Mouse (Mus musculus): ENCODE data around the gene Plscr2. TPM values are rescaled to one million over a fixed set of nuclear protein-coding genes. Genes with fewer than 3 reads are reported as not detected.

The Plscr2 gene
- polyA plus RNA-seq, 1 experiment from 2014 or later = 0.55 TPM

GRCm38 (mm10) chr9:92270927-92271326 is 4.5 kb upstream of the Plscr2 start:
- Histone ChIP-seq H3K27me3 (replicated peaks; ENCODE audit: control insufficient read depth, insufficient read depth, low read length) (no peaks in the 10 kb centered on the region), H3K9me3 (ENCODE audit: control insufficient read depth, low read length) (no peaks in the 10 kb centered on the region), H3K4me2 (no peak overlapping the region), H3K4me1 (replicated peaks; ENCODE audit: control insufficient read depth, insufficient read depth, low read length) (peaks cover 11% of the 10 kb centered on the region), H3K9ac (ENCODE audit: low read depth, low read length) (no peak overlapping the region), H3K36me3 (ENCODE audit: control insufficient read depth, insufficient read depth, low read length) (peaks cover 7% of the 10 kb centered on the region; the same call in 1 of the 2 replicates), H3K27ac (ENCODE audit: low read depth, low read length) (no peak overlapping the region), H3K4me3 (ENCODE audit: low read depth, low read length) (no peak overlapping the region)
- WGBS = 81% methylated on average over 4 of the region's 4 CpGs
- no peak for DNase-seq (ENCODE audit: low spot score)
- no peak for ATAC-seq (replicated peaks; ENCODE audit: low FRiP score)

GRCm38 (mm10) chr9:92272650-92273049 is 2.8 kb upstream of the Plscr2 start:
- WGBS = 86% methylated on average over 4 of the region's 4 CpGs
- DNase-seq (ENCODE audit: low spot score) = no peak
- Histone ChIP-seq H3K4me3 (ENCODE audit: low read depth, low read length) (no peak overlapping the region), H3K4me1 (replicated peaks; ENCODE audit: control insufficient read depth, insufficient read depth, low read length) (peaks cover 14% of the 10 kb centered on the region), H3K4me2 (no peak overlapping the region), H3K27ac (ENCODE audit: low read depth, low read length) (no peak overlapping the region), H3K36me3 (ENCODE audit: control insufficient read depth, insufficient read depth, low read length) (peaks cover 7% of the 10 kb centered on the region; the same call in 1 of the 2 replicates), H3K9me3 (ENCODE audit: control insufficient read depth, low read length) (no peaks in the 10 kb centered on the region), H3K9ac (ENCODE audit: low read depth, low read length) (no peak overlapping the region), H3K27me3 (replicated peaks; ENCODE audit: control insufficient read depth, insufficient read depth, low read length) (no peaks in the 10 kb centered on the region)
- no peak for ATAC-seq (replicated peaks; ENCODE audit: low FRiP score)

GRCm38 (mm10) chr9:92273271-92273670 is 2.1 kb upstream of the Plscr2 start:
- H3K27me3 ChIP-seq (replicated peaks; ENCODE audit: control insufficient read depth, insufficient read depth, low read length) = no peaks in the 10 kb centered on the region
- DNase-seq (ENCODE audit: low spot score) = no peak
- H3K27ac ChIP-seq (ENCODE audit: low read depth, low read length) = no peak overlapping the region
- no peak overlapping the region for H3K4me3 ChIP-seq (ENCODE audit: low read depth, low read length)
- H3K4me1 ChIP-seq (replicated peaks; ENCODE audit: control insufficient read depth, insufficient read depth, low read length) = peaks cover 14% of the 10 kb centered on the region
- no peaks in the 10 kb centered on the region for H3K9me3 ChIP-seq (ENCODE audit: control insufficient read depth, low read length)
- H3K9ac ChIP-seq (ENCODE audit: low read depth, low read length) = no peak overlapping the region
- H3K36me3 ChIP-seq (ENCODE audit: control insufficient read depth, insufficient read depth, low read length) = peaks cover 7% of the 10 kb centered on the region; the same call in 1 of the 2 replicates
- WGBS = 84% methylated on average over 2 of the region's 2 CpGs
- H3K4me2 ChIP-seq = no peak overlapping the region
- no peak for ATAC-seq (replicated peaks; ENCODE audit: low FRiP score)

DNA sequence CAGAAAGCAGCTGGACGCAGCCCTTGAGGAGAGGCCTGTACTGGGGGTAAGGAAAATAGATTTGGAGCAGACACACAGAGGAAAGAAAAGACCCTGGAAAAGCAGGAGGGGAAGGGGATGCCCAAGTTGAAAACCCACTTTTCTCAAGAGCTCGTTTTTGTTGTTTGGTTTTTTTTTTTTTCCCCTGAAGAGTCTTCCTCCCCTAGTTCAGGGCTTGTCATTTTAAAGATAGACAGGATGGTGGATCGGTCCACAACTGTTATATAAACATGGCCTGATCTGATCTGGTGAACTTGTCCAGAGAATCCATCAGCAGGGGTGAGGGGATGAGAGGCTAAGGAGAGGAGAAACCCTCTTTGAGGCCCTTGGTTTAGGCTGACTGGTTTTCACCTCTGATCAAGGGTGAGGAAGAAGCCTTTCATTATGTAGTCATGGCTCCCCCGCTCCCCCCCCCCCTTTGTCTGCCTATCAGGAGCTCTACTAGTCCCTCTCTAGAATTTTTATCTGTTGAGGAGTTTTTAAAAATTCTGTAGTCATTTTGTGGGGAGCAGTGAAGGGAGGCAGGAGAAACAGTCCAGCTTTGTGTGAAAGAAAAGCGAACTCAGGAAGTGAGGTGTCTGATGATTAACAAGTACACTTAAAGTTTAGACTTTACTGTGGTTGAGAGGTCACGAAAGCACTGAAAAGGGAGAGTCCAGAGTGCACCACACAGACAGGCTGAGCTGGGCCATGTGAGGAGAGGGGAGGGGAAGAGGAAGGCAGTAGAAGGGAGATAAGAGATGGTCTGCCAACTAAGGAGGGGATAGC is 1.2 kb upstream of the Plscr2 start:
- no peak for DNase-seq (ENCODE audit: low spot score)
- peaks cover 14% of the 10 kb centered on the region for H3K4me1 ChIP-seq (replicated peaks; ENCODE audit: control insufficient read depth, insufficient read depth, low read length)
- peak; percentile 85 for ATAC-seq (replicated peaks; ENCODE audit: low FRiP score)
- H3K27me3 ChIP-seq (replicated peaks; ENCODE audit: control insufficient read depth, insufficient read depth, low read length) = no peaks in the 10 kb centered on the region
- H3K27ac ChIP-seq (ENCODE audit: low read depth, low read length) = peak overlapping the region; percentile 58; the same call in 1 of the 2 replicates
- H3K4me2 ChIP-seq = peak overlapping the region; percentile 29
- H3K9me3 ChIP-seq (ENCODE audit: control insufficient read depth, low read length) = no peaks in the 10 kb centered on the region
- H3K36me3 ChIP-seq (ENCODE audit: control insufficient read depth, insufficient read depth, low read length) = peaks cover 3% of the 10 kb centered on the region; the same call in 1 of the 2 replicates
- no peak overlapping the region for H3K9ac ChIP-seq (ENCODE audit: low read depth, low read length)
- H3K4me3 ChIP-seq (ENCODE audit: low read depth, low read length) = no peak overlapping the region
- WGBS = 38% methylated on average over 6 of the region's 6 CpGs

- Histone ChIP-seq H3K4me2 (no peak overlapping the region), H3K9ac (ENCODE audit: low read depth, low read length) (no peak overlapping the region), H3K27me3 (replicated peaks; ENCODE audit: control insufficient read depth, insufficient read depth, low read length) (no peaks in the 10 kb centered on the region), H3K36me3 (ENCODE audit: control insufficient read depth, insufficient read depth, low read length) (no peaks in the 10 kb centered on the region), H3K9me3 (ENCODE audit: control insufficient read depth, low read length) (no peaks in the 10 kb centered on the region), H3K4me1 (replicated peaks; ENCODE audit: control insufficient read depth, insufficient read depth, low read length) (peaks cover 14% of the 10 kb centered on the region), H3K27ac (ENCODE audit: low read depth, low read length) (no peak overlapping the region), H3K4me3 (ENCODE audit: low read depth, low read length) (no peak overlapping the region)
- 62% methylated on average over 7 of the region's 7 CpGs for WGBS
- DNase-seq (ENCODE audit: low spot score) = no peak
- no peak for ATAC-seq (replicated peaks; ENCODE audit: low FRiP score)
Observed at GRCm38 (mm10) chr9:92276360-92276759, 958 bp downstream of the Plscr2 start.

GRCm38 (mm10) chr9:92280048-92280447 is 4.6 kb downstream of the Plscr2 start:
- 38% methylated on average over 1 of the region's 1 CpGs for WGBS
- Histone ChIP-seq H3K4me1 (replicated peaks; ENCODE audit: control insufficient read depth, insufficient read depth, low read length) (peaks cover 3% of the 10 kb centered on the region), H3K36me3 (ENCODE audit: control insufficient read depth, insufficient read depth, low read length) (no peaks in the 10 kb centered on the region), H3K27me3 (replicated peaks; ENCODE audit: control insufficient read depth, insufficient read depth, low read length) (no peaks in the 10 kb centered on the region), H3K4me2 (no peak overlapping the region), H3K4me3 (ENCODE audit: low read depth, low read length) (no peak overlapping the region), H3K9me3 (ENCODE audit: control insufficient read depth, low read length) (no peaks in the 10 kb centered on the region), H3K27ac (ENCODE audit: low read depth, low read length) (no peak overlapping the region), H3K9ac (ENCODE audit: low read depth, low read length) (no peak overlapping the region)
- no peak for ATAC-seq (replicated peaks; ENCODE audit: low FRiP score)
- no peak for DNase-seq (ENCODE audit: low spot score)

- no peak for DNase-seq (ENCODE audit: low spot score)
- H3K9ac ChIP-seq (ENCODE audit: low read depth, low read length) = no peak overlapping the region
- no peaks in the 10 kb centered on the region for H3K4me1 ChIP-seq (replicated peaks; ENCODE audit: control insufficient read depth, insufficient read depth, low read length)
- no peaks in the 10 kb centered on the region for H3K9me3 ChIP-seq (ENCODE audit: control insufficient read depth, low read length)
- WGBS = 59% methylated on average over 7 of the region's 7 CpGs
- ATAC-seq (replicated peaks; ENCODE audit: low FRiP score) = no peak
- no peaks in the 10 kb centered on the region for H3K36me3 ChIP-seq (ENCODE audit: control insufficient read depth, insufficient read depth, low read length)
- H3K4me3 ChIP-seq (ENCODE audit: low read depth, low read length) = no peak overlapping the region
- no peak overlapping the region for H3K27ac ChIP-seq (ENCODE audit: low read depth, low read length)
- no peak overlapping the region for H3K4me2 ChIP-seq
- H3K27me3 ChIP-seq (replicated peaks; ENCODE audit: control insufficient read depth, insufficient read depth, low read length) = no peaks in the 10 kb centered on the region
Observed at GRCm38 (mm10) chr9:92282563-92283171, 7.3 kb downstream of the Plscr2 start.

GRCm38 (mm10) chr9:92289675-92290074 is 14.3 kb downstream of the Plscr2 start:
- no peak overlapping the region for H3K27ac ChIP-seq (ENCODE audit: low read depth, low read length)
- no peak overlapping the region for H3K4me2 ChIP-seq
- no peak overlapping the region for H3K4me3 ChIP-seq (ENCODE audit: low read depth, low read length)
- no peaks in the 10 kb centered on the region for H3K27me3 ChIP-seq (replicated peaks; ENCODE audit: control insufficient read depth, insufficient read depth, low read length)
- no peak overlapping the region for H3K9ac ChIP-seq (ENCODE audit: low read depth, low read length)
- DNase-seq (ENCODE audit: low spot score) = no peak
- WGBS = 39% methylated on average over 3 of the region's 3 CpGs
- H3K9me3 ChIP-seq (ENCODE audit: control insufficient read depth, low read length) = no peaks in the 10 kb centered on the region
- H3K36me3 ChIP-seq (ENCODE audit: control insufficient read depth, insufficient read depth, low read length) = no peaks in the 10 kb centered on the region
- ATAC-seq (replicated peaks; ENCODE audit: low FRiP score) = peak; percentile 83
- 0 out of 2 replicates have a peak, but pooled peaks cover 2% of the 10 kb centered on the region for H3K4me1 ChIP-seq (replicated peaks; ENCODE audit: control insufficient read depth, insufficient read depth, low read length)

Measured in liver, embryonic 11.5 days (tissue).